Mouse (Mus musculus) testis, adult 2 months (tissue): ENCODE results near the gene Gm49336.

Experiments used
- CTCF ChIP-seq: fragments of 200-500 bp; IDR thresholded peaks from 2 replicates; pipeline ENCODE4 v1.5.1; 2012; ENCODE audit warnings: low read depth, mild to moderate bottlenecking, inconsistent platforms, low read length, moderate library complexity; ENCODE audit not compliant: control insufficient read depth, insufficient read depth, insufficient replicate concordance
- POLR2A ChIP-seq: fragments of 200-500 bp; IDR thresholded peaks from 2 replicates; pipeline ENCODE4 v1.6.1; 2012; ENCODE audit warnings: low read depth, mild to moderate bottlenecking, inconsistent platforms, low read length, moderate library complexity; ENCODE audit not compliant: control insufficient read depth

DNA sequence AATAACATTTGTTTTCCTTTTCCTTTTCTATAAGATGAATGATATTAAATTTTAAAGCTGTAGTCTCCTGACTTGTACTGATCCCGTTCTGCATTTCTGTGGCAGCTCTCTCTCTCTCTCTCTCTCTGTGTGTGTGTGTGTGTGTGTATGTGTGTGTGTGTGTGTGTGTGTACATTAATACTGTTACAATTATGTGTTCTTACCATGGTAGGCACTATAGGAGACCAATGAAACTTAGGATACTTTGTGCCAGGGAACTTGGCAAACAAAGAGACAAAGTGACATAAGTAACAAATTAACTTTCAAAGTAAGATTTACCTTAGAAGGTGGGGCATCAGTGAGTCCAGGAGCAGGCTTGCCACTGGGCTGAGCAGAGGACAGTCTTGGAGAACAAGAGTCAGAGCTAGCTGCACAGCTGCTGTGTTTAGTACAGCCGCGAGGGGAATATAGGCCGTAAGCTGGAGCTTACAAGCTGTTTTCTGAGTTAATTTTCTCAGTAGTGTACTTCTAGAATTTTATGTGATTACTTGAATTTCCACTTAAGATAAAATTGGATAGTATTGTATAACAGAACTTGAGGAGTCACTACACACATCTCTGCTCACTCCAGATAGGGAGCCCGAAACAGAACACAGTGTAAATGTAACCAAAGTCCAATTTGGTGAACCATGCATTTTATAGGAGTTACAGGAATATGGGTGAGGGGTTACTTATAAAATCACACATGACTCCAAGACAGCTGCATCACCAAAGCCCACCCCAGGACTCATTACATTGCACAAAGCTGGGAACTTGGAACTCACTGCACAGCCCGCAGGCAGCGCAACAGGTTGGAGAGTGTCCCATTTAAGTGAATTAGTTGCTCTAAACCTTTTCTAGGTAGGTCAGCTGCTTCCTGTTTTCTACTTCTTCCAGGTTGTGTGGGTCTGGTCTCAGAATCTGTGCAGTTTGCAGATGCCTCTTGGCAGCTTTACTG, 24.3 kb upstream of the Gm49336 start:
- no peak for TF ChIP-seq POLR2A
- TF ChIP-seq CTCF: no peak
